Mouse (Mus musculus) forebrain, embryonic 15.5 days (tissue): ENCODE measurements around the gene Kiss1r. TPM values are rescaled to one million over a fixed set of nuclear protein-coding genes. Genes with fewer than 3 reads are reported as not detected.

ENCODE experiments used
- ATAC-seq: fragments of 200-750 bp; cut with Nextera tagmentation; replicated peaks from 2 replicates; pipeline ENCODE4 v1.8.0; 2017; ENCODE audit warnings: mild to moderate bottlenecking, moderate TSS enrichment, moderate library complexity
- H3K27ac ChIP-seq: fragments of 300-500 bp; sonication (generic); replicated peaks from 2 replicates; pipeline ENCODE4 v1.5.1; 2015; ENCODE audit warnings: mild to moderate bottlenecking, inconsistent platforms
- H3K27me3 ChIP-seq: fragments of 300-500 bp; sonication (generic); 2 replicates; pipeline ENCODE4 v1.6.1; 2015; ENCODE audit warnings: inconsistent platforms
- H3K36me3 ChIP-seq: fragments of 300-500 bp; sonication (generic); 2 replicates; pipeline ENCODE4 v1.6.1; 2015; ENCODE audit warnings: mild to moderate bottlenecking, inconsistent platforms
- H3K4me1 ChIP-seq: fragments of 300-500 bp; sonication (generic); 2 replicates; pipeline ENCODE4 v1.6.1; 2015; ENCODE audit warnings: inconsistent platforms
- H3K4me2 ChIP-seq: fragments of 300-500 bp; sonication (generic); replicated peaks from 2 replicates; pipeline ENCODE4 v1.6.1; 2015; ENCODE audit warnings: mild to moderate bottlenecking, inconsistent platforms
- H3K4me3 ChIP-seq: fragments of 300-500 bp; sonication (generic); 2 replicates; pipeline ENCODE4 v1.5.1; 2015; ENCODE audit warnings: mild to moderate bottlenecking, inconsistent platforms
- H3K9ac ChIP-seq: fragments of 300-500 bp; sonication (generic); replicated peaks from 2 replicates; pipeline ENCODE4 v1.6.1; 2015; ENCODE audit warnings: mild to moderate bottlenecking, inconsistent platforms
- H3K9me3 ChIP-seq: fragments of 300-500 bp; sonication (generic); 2 replicates; pipeline ENCODE4 v1.6.1; 2016; ENCODE audit warnings: inconsistent platforms
- WGBS: fragments of 180-500 bp; shearing (Covaris S2); methylation state at CpG from one replicate; pipeline ENCODE4 v1.1.7; 2015; ENCODE audit warnings: mixed read lengths; 5-methylcytosine and 5-hydroxymethylcytosine counted together
- polyA plus RNA-seq: library from polyadenylated mRNA; unstranded; fragments of >200 nt; fragmentation: Nextera tagmentation; extraction: Ambion mirVana; gene quantifications from 2 replicates; pipeline ENCODE4 v1.2.1, GENCODE M21; 2015

The Kiss1r gene
- polyA plus RNA-seq, 1 experiment from 2014 or later: 2.7 TPM

GRCm38 (mm10) chr10:79900951-79901410, 15.8 kb upstream of the Kiss1r start:
- peak; percentile 63 for ATAC-seq
- 7% methylated on average over 2 of the region's 2 CpGs for WGBS
- Histone ChIP-seq H3K4me1 (peaks cover 7% of the 10 kb centered on the region), H3K27ac (peak overlapping the region; percentile 27; the same call in 1 of the 2 replicates), H3K4me3 (no peak overlapping the region), H3K36me3 (peaks cover 30% of the 10 kb centered on the region), H3K9ac (no peak overlapping the region), H3K4me2 (no peak overlapping the region), H3K27me3 (no peaks in the 10 kb centered on the region), H3K9me3 (no peaks in the 10 kb centered on the region)

- H3K9ac ChIP-seq: no peak overlapping the region
- no peaks in the 10 kb centered on the region for H3K27me3 ChIP-seq
- H3K4me1 ChIP-seq: peaks cover 17% of the 10 kb centered on the region
- 94% methylated on average over 9 of the region's 9 CpGs for WGBS
- H3K4me2 ChIP-seq: no peak overlapping the region
- no peaks in the 10 kb centered on the region for H3K9me3 ChIP-seq
- H3K27ac ChIP-seq: no peak overlapping the region
- H3K36me3 ChIP-seq: peaks cover 44% of the 10 kb centered on the region
- no peak overlapping the region for H3K4me3 ChIP-seq
- ATAC-seq: no peak
These were observed 10.1 kb upstream of the Kiss1r start for GRCm38 (mm10) chr10:79906712-79907111.

- Histone ChIP-seq H3K9me3 (no peaks in the 10 kb centered on the region), H3K4me3 (0 out of 2 replicates have a peak overlapping the region, but pooled peaks have one; percentile 74), H3K36me3 (peaks cover 47% of the 10 kb centered on the region), H3K4me2 (no peak overlapping the region), H3K27ac (no peak overlapping the region), H3K27me3 (no peaks in the 10 kb centered on the region), H3K4me1 (peaks cover 17% of the 10 kb centered on the region), H3K9ac (no peak overlapping the region)
- 94% methylated on average over 10 of the region's 10 CpGs for WGBS
- peak; percentile 1; the same call in 1 of the 2 replicates for ATAC-seq
These were observed 9.4 kb upstream of the Kiss1r start for GRCm38 (mm10) chr10:79907415-79907814.

GRCm38 (mm10) chr10:79908167-79909091, 8.3 kb upstream of the Kiss1r start, which contains the start of gene Med16:
Gene Med16 (minus strand): TSS chr10:79908923.
- Histone ChIP-seq H3K4me2 (peak within 1 kb of the TSS; percentile 51), H3K9me3 (no peaks in the 10 kb centered on the region), H3K9ac (peak within 1 kb of the TSS; percentile 89), H3K27me3 (no peaks in the 10 kb centered on the region), H3K4me3 (peak within 1 kb of the TSS; percentile 74), H3K27ac (peak within 1 kb of the TSS; percentile 98), H3K36me3 (peaks cover 43% of the 10 kb centered on the region), H3K4me1 (peaks cover 17% of the 10 kb centered on the region)
- 1% methylated on average over 52 of the region's 52 CpGs for WGBS
- peak; percentile 90 for ATAC-seq

GRCm38 (mm10) chr10:79909092-79909922, 7.5 kb upstream of the Kiss1r start:
- Histone ChIP-seq H3K9me3 (no peaks in the 10 kb centered on the region), H3K4me2 (peak overlapping the region; percentile 43), H3K36me3 (peaks cover 39% of the 10 kb centered on the region), H3K27ac (peak overlapping the region; percentile 98), H3K4me3 (peak overlapping the region; percentile 74), H3K9ac (peak overlapping the region; percentile 89), H3K27me3 (no peaks in the 10 kb centered on the region), H3K4me1 (peaks cover 23% of the 10 kb centered on the region)
- peak; percentile 59 for ATAC-seq
- 23% methylated on average over 14 of the region's 14 CpGs for WGBS

- no peak within 1 kb of the TSS for H3K4me3 ChIP-seq
- ATAC-seq: no peak
- H3K4me1 ChIP-seq: peaks cover 36% of the 10 kb centered on the region
- peak within 1 kb of the TSS; percentile 43; the same call in 1 of the 2 replicates for H3K4me2 ChIP-seq
- H3K27ac ChIP-seq: peak within 1 kb of the TSS; percentile 98
- H3K9me3 ChIP-seq: no peaks in the 10 kb centered on the region
- H3K9ac ChIP-seq: peak within 1 kb of the TSS; percentile 47
- H3K36me3 ChIP-seq: peaks cover 28% of the 10 kb centered on the region
- WGBS: 95% methylated on average over 4 of the region's 4 CpGs
- H3K27me3 ChIP-seq: no peaks in the 10 kb centered on the region
These were observed 6.2 kb upstream of the Kiss1r start, which contains the start of gene Gm26602 for GRCm38 (mm10) chr10:79910556-79910955. Gene Gm26602 (plus strand): TSS chr10:79910856.

- Histone ChIP-seq H3K27ac (no peak overlapping the region), H3K4me3 (no peak overlapping the region), H3K9ac (no peak overlapping the region), H3K27me3 (peaks cover 2% of the 10 kb centered on the region; the same call in 1 of the 2 replicates), H3K4me2 (no peak overlapping the region), H3K4me1 (peaks cover 49% of the 10 kb centered on the region), H3K36me3 (peaks cover 16% of the 10 kb centered on the region), H3K9me3 (no peaks in the 10 kb centered on the region)
- WGBS: 69% methylated on average over 20 of the region's 20 CpGs
- ATAC-seq: no peak
These were observed 4.4 kb upstream of the Kiss1r start for GRCm38 (mm10) chr10:79912412-79912811.

- Histone ChIP-seq H3K27me3 (peaks cover 21% of the 10 kb centered on the region), H3K27ac (0 out of 2 replicates have a peak overlapping the region, but pooled peaks have one; percentile 2), H3K9me3 (no peaks in the 10 kb centered on the region), H3K36me3 (peaks cover 16% of the 10 kb centered on the region), H3K4me3 (no peak overlapping the region), H3K4me1 (peaks cover 42% of the 10 kb centered on the region), H3K4me2 (no peak overlapping the region), H3K9ac (0 out of 2 replicates have a peak overlapping the region, but pooled peaks have one; percentile 15)
- 53% methylated on average over 11 of the region's 11 CpGs for WGBS
- no peak for ATAC-seq
These were observed 2.4 kb upstream of the Kiss1r start for GRCm38 (mm10) chr10:79914131-79914947.

- H3K9ac ChIP-seq: 0 out of 2 replicates have a peak overlapping the region, but pooled peaks have one; percentile 15
- WGBS: 66% methylated on average over 7 of the region's 7 CpGs
- no peaks in the 10 kb centered on the region for H3K9me3 ChIP-seq
- H3K4me1 ChIP-seq: peaks cover 35% of the 10 kb centered on the region
- peaks cover 28% of the 10 kb centered on the region for H3K27me3 ChIP-seq
- no peak for ATAC-seq
- no peak overlapping the region for H3K4me3 ChIP-seq
- H3K4me2 ChIP-seq: peak overlapping the region; percentile 6; the same call in 1 of the 2 replicates
- peaks cover 16% of the 10 kb centered on the region for H3K36me3 ChIP-seq
- H3K27ac ChIP-seq: no peak overlapping the region
These were observed 1.7 kb upstream of the Kiss1r start for GRCm38 (mm10) chr10:79914948-79915596.

- H3K4me1 ChIP-seq: peaks cover 40% of the 10 kb centered on the region
- H3K27me3 ChIP-seq: peaks cover 38% of the 10 kb centered on the region
- 7% methylated on average over 8 of the region's 8 CpGs for WGBS
- peak overlapping the region; percentile 99 for H3K9ac ChIP-seq
- H3K9me3 ChIP-seq: no peaks in the 10 kb centered on the region
- H3K4me2 ChIP-seq: peak overlapping the region; percentile 91
- peak overlapping the region; percentile 92 for H3K4me3 ChIP-seq
- H3K27ac ChIP-seq: peak overlapping the region; percentile 83; the same call in 1 of the 2 replicates
- peaks cover 9% of the 10 kb centered on the region for H3K36me3 ChIP-seq
- ATAC-seq: peak; percentile 0; the same call in 1 of the 2 replicates
These were observed 690 bp upstream of the Kiss1r start for GRCm38 (mm10) chr10:79916081-79916480.
